Mouse (Mus musculus): ENCODE measurements around the gene Sdha. TPM values are rescaled to one million over a fixed set of nuclear protein-coding genes. Genes with fewer than 3 reads are reported as not detected.

Gene Sdha
- polyA plus RNA-seq (2015; fragmentation: Illumina TruSeq; extraction: RNeasy Lipid Tissue Mini Kit (QIAGEN cat#74804); ENCODE audit: insufficient read depth, low replicate concordance) = 244 TPM

GRCm38 (mm10) chr13:74349566-74350434 lies at the start of gene Sdha, which contains the start of gene Ccdc127:
Sdha (minus strand) TSS chr13:74350280.
Ccdc127 (plus strand) TSS chr13:74350309.

DNA sequence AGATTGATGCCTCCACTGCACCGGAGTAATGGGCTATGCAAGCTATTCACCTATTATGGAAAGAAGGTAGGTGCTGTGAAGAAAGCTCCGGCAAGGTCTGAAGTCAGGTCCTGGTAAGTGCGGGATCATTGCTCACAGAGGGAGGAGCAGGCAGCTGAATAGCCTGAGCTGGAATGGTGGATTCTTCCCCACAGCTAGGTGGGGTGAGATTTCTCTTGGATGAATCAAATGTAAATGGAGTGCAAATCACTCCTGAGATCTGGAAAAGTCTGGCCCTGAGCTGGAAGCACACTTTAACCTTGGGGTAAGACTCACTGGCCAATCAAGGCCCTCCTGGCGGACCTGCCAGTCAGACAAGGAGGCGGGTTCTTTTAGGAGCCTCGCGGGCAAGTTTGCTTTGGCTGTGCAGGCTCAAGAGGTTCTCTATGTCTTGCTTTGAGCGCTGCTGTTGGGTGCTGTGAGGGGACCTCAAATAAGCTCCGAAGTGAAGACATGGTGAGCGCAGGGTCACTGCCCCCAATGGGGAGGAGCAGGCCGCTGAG lies 49.3 kb upstream of the Sdha start, which contains the start of gene Ftl1-ps1:
Gene Ftl1-ps1, plus strand, starts transcription at position 397 of the 542 bp plus-strand sequence.

DNA sequence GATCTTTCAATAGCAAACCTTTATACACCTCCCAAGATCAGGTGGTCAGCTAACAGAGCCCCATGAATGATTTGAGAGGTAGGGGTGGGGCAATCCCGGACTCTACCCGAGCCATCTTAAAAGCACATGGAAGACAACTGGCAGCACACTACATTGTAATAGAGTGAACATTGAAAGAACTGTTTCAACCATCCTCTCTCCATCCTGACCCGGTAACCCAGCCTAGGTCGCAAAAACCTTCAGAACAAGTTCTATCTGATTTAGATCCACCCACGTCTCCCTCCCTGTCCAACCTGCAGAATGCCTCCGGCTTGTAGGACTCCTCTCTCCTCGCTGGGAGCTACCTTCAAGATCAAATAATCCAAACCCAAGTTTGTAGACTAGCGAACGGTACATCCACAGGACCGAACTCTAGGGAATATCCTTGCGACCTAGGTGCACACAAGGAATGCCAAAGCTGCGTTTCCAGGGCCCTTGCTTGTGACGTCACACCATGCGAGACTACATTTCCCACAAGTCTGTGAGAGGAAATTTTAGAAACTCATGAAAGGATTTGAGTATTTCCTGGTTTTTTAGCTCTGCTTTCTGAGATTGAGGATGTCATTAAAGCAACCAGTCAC lies 40.4 kb upstream of the Sdha start, which contains the start of gene Zfp72:
Gene Zfp72, minus strand, starts transcription at position 466 of the 620 bp plus-strand sequence.

DNA sequence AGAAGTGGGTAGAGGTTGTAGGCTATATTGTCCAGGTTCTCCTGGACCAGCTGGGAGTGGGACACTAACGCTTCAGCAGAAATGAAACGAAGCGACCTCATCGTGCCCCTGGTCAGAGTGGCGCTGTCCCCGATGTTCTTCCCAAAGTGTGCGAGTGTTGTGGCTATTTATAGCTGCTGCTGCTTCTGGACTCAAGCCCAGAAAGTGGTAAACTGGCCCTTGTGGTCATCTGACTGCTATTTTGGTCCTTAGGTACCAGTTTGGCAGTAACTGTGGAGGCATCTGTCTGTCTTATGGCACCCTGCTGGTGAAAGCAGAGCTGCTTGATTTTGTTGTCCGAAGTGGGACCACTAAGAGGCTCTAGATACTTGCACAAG lies 13.8 kb upstream of the Sdha start, which contains the start of gene Lrrc14b:
Gene Lrrc14b, minus strand, starts transcription at position 147 of the 377 bp plus-strand sequence.

DNA sequence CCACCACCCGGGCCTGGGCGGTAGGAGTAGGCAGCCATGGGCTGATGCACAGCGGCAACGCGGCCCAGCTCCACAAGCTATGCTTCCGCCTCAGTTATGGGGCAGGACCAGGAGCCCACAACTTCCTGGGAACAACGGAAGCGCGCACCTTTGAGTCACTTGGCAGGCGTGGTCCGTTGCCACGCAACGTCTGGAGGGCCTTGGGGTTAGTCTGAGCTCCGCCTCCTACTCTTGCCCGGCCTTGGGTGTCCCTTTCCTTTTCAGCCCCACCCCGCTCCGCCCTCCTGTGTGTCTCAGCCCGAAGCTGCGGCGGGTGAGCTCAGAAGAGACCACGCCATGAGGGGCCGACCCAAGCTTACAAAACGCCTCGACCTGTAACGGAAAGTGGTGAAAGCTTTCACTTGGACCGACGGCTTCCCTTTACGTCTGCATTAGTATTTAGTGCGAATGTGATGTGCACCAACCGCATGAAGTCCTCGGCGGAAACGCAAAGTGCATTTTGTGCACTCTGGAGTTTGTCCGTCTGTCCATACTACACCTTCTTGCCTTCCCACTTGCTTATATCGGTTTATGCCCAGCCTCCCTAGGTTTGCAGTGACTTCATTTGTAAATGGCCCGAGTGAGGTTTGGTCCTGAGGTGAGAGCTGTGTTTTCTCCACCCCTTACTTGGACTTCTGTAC lies 32.8 kb downstream of the Sdha start, which contains the start of gene Pdcd6:
Gene Pdcd6, minus strand, starts transcription at position 411 of the 680 bp plus-strand sequence.

DNA sequence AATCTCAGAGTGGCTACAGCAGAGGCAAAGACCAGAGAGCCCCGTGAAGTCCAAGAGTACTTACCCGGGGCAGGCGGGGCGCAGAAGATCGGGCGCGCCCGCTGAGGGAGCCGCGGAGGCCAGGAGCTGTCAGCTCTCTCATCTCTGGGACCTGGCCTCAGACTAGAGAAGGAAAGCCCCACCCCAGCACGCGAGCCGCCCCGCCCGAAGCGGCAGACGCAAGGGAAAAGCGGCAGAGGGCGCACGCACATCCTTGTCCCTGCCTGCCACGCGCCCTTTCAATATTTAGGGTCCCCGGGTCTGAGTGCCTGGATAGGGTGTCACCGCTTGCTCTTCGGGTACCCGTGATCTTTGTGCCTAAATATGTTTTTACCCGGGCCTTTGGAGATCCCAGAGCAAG lies 57.9 kb downstream of the Sdha start, which contains the start of gene Ahrr:
Gene Ahrr, minus strand, starts transcription at position 165 of the 400 bp plus-strand sequence.

Other genes with a start within 250 kb of the Sdha start
- not detected for gene Slc9a3, start 228.8 kb downstream of the Sdha start, polyA plus RNA-seq (2015; fragmentation: Illumina TruSeq; extraction: RNeasy Lipid Tissue Mini Kit (QIAGEN cat#74804); ENCODE audit: insufficient read depth, low replicate concordance)
- gene Exoc3, start 141.5 kb downstream of the Sdha start, polyA plus RNA-seq (2015; fragmentation: Illumina TruSeq; extraction: RNeasy Lipid Tissue Mini Kit (QIAGEN cat#74804); ENCODE audit: insufficient read depth, low replicate concordance) = 42.0 TPM
- gene Ahrr, start 57.9 kb downstream of the Sdha start, polyA plus RNA-seq (2015; fragmentation: Illumina TruSeq; extraction: RNeasy Lipid Tissue Mini Kit (QIAGEN cat#74804); ENCODE audit: insufficient read depth, low replicate concordance) = 1.1 TPM
- 131 TPM for gene Pdcd6, start 32.7 kb downstream of the Sdha start, polyA plus RNA-seq (2015; fragmentation: Illumina TruSeq; extraction: RNeasy Lipid Tissue Mini Kit (QIAGEN cat#74804); ENCODE audit: insufficient read depth, low replicate concordance)
- 41.3 TPM for gene Ccdc127, start within 50 bp of the Sdha start, polyA plus RNA-seq (2015; fragmentation: Illumina TruSeq; extraction: RNeasy Lipid Tissue Mini Kit (QIAGEN cat#74804); ENCODE audit: insufficient read depth, low replicate concordance)
- not detected for gene Lrrc14b, start 13.7 kb upstream of the Sdha start, polyA plus RNA-seq (2015; fragmentation: Illumina TruSeq; extraction: RNeasy Lipid Tissue Mini Kit (QIAGEN cat#74804); ENCODE audit: insufficient read depth, low replicate concordance)
- gene Zfp72, start 40.6 kb upstream of the Sdha start, polyA plus RNA-seq (2015; fragmentation: Illumina TruSeq; extraction: RNeasy Lipid Tissue Mini Kit (QIAGEN cat#74804); ENCODE audit: insufficient read depth, low replicate concordance) = 5.7 TPM
- gene Ftl1-ps1, start 49.4 kb upstream of the Sdha start, polyA plus RNA-seq (2015; fragmentation: Illumina TruSeq; extraction: RNeasy Lipid Tissue Mini Kit (QIAGEN cat#74804); ENCODE audit: insufficient read depth, low replicate concordance) = 8.3 TPM
- gene Zfp825, start 143.7 kb upstream of the Sdha start, polyA plus RNA-seq (2015; fragmentation: Illumina TruSeq; extraction: RNeasy Lipid Tissue Mini Kit (QIAGEN cat#74804); ENCODE audit: insufficient read depth, low replicate concordance) = 28.6 TPM

All from spleen, adult 10 weeks (tissue).